Mouse (Mus musculus) kidney, postnatal 4 days (tissue): ENCODE data around the gene Sema5b.
"Not testable (repeated sequence)": the region's sequence is repeated elsewhere in the genome, so short reads cannot be mapped to it uniquely, and the experiment has no call there.

Experiments used
- DNase-seq, 2 experiments: peaks; one replicate each; pipeline ENCODE4 v3.0.0; 2021; ENCODE audit warnings: mixed read lengths in 2 of 2

Gene Sema5b

GRCm38 (mm10) chr16:35555596-35556482 lies 14.9 kb downstream of the Sema5b start:
- peak; percentile 44 to 57 for DNase-seq

GRCm38 (mm10) chr16:35557038-35557437 lies 16.1 kb downstream of the Sema5b start:
- DNase-seq = no peak

- no peak for DNase-seq
Observed at GRCm38 (mm10) chr16:35561541-35561940, 20.6 kb downstream of the Sema5b start.

GRCm38 (mm10) chr16:35564246-35564905 lies 23.4 kb downstream of the Sema5b start:
- peak; percentile 49 to 62 for DNase-seq

GRCm38 (mm10) chr16:35565601-35566000 lies 24.7 kb downstream of the Sema5b start:
- not testable (repeated sequence) for DNase-seq

- no peak for DNase-seq
Observed at GRCm38 (mm10) chr16:35568225-35568880, 27.4 kb downstream of the Sema5b start.

- DNase-seq = no peak
Observed at GRCm38 (mm10) chr16:35569347-35569746, 28.4 kb downstream of the Sema5b start.

GRCm38 (mm10) chr16:35569758-35570157 lies 28.8 kb downstream of the Sema5b start:
- peak; percentile 45 to 66 for DNase-seq

- no peak for DNase-seq
Observed at GRCm38 (mm10) chr16:35570627-35571026, 29.7 kb downstream of the Sema5b start.

GRCm38 (mm10) chr16:35573586-35573985 lies 32.6 kb downstream of the Sema5b start:
- no peak for DNase-seq

- no peak for DNase-seq
Observed at GRCm38 (mm10) chr16:35577181-35577941, 36.4 kb downstream of the Sema5b start.

- DNase-seq = no peak
Observed at GRCm38 (mm10) chr16:35581299-35581698, 40.4 kb downstream of the Sema5b start.

GRCm38 (mm10) chr16:35583551-35584080 lies 42.7 kb downstream of the Sema5b start:
- DNase-seq = no peak

- DNase-seq = no peak
Observed at GRCm38 (mm10) chr16:35585126-35585694, 44.3 kb downstream of the Sema5b start.

- DNase-seq = no peak
Observed at GRCm38 (mm10) chr16:35587046-35587779, 46.3 kb downstream of the Sema5b start.

GRCm38 (mm10) chr16:35587866-35588465 lies 47.0 kb downstream of the Sema5b start:
- peak; percentile 50 to 61 for DNase-seq

- DNase-seq = no peak
Observed at GRCm38 (mm10) chr16:35588731-35589151, 47.8 kb downstream of the Sema5b start.

- no peak for DNase-seq
Observed at GRCm38 (mm10) chr16:35591756-35592155, 50.8 kb downstream of the Sema5b start.

- peak; percentile 69 to 75 for DNase-seq
Observed at GRCm38 (mm10) chr16:35592274-35593065, 51.5 kb downstream of the Sema5b start.

GRCm38 (mm10) chr16:35593474-35593873 lies 52.5 kb downstream of the Sema5b start:
- DNase-seq = no peak
